Mouse (Mus musculus) limb, embryonic 14.5 days (tissue): Measurements from ENCODE around the gene Rela. TPM values are rescaled to one million over a fixed set of nuclear protein-coding genes. Genes with fewer than 3 reads are reported as not detected.
A peak's percentile ranks its signal among the peaks of the same experiment; 100 is the strongest.

Experiments used
- ATAC-seq: fragments of 200-750 bp; cut with Nextera tagmentation; 2 replicates; pipeline ENCODE4 v1.8.0; 2017; ENCODE audit warnings: low read depth, moderate number of reproducible peaks, moderate TSS enrichment; ENCODE audit not compliant: low FRiP score
- DNase-seq: peaks from one replicate; pipeline ENCODE4 v3.0.0-alpha.2; 2015; ENCODE audit warnings: low spot score
- H3K27ac ChIP-seq: fragments of 300-500 bp; sonication (generic); replicated peaks from 2 replicates; pipeline ENCODE4 v1.5.1; 2014; ENCODE audit warnings: low read depth, mild to moderate bottlenecking, low read length, moderate library complexity, mixed read lengths
- H3K27me3 ChIP-seq: fragments of 300-500 bp; sonication (generic); 2 replicates; pipeline ENCODE4 v1.6.1; 2014; ENCODE audit warnings: low read length, mixed read lengths; ENCODE audit not compliant: control insufficient read depth, insufficient read depth
- H3K36me3 ChIP-seq: fragments of 300-500 bp; sonication (generic); 2 replicates; pipeline ENCODE4 v1.6.1; 2014; ENCODE audit warnings: mild to moderate bottlenecking, low read length, moderate library complexity, mixed read lengths; ENCODE audit not compliant: control insufficient read depth, insufficient read depth
- H3K4me1 ChIP-seq: fragments of 300-500 bp; sonication (generic); 2 replicates; pipeline ENCODE4 v1.6.1; 2014; ENCODE audit warnings: antibody characterized with exemption, low read length, mixed read lengths; ENCODE audit not compliant: control insufficient read depth, insufficient read depth
- H3K4me2 ChIP-seq: fragments of 300-500 bp; sonication (generic); replicated peaks from 2 replicates; pipeline ENCODE4 v1.6.1; 2014; ENCODE audit warnings: low read depth, mild to moderate bottlenecking, low read length, moderate library complexity; ENCODE audit not compliant: severe bottlenecking
- H3K4me3 ChIP-seq: fragments of 300-500 bp; sonication (generic); replicated peaks from 2 replicates; pipeline ENCODE4 v1.5.1; 2014; ENCODE audit warnings: low read length
- H3K9ac ChIP-seq: fragments of 300-500 bp; sonication (generic); 2 replicates; pipeline ENCODE4 v1.6.1; 2014; ENCODE audit warnings: mild to moderate bottlenecking, low read depth, low read length, moderate library complexity; ENCODE audit not compliant: severe bottlenecking
- H3K9me3 ChIP-seq: fragments of 300-500 bp; sonication (generic); 2 replicates; pipeline ENCODE4 v1.6.1; 2016; ENCODE audit warnings: low read length; ENCODE audit not compliant: control insufficient read depth
- POLR2A ChIP-seq: fragments of 200-500 bp; IDR thresholded peaks from 2 replicates; pipeline ENCODE4 v1.8.0; 2012; ENCODE audit warnings: inconsistent platforms, mild to moderate bottlenecking, moderate library complexity, borderline replicate concordance; ENCODE audit not compliant: insufficient read depth, insufficient read length; ENCODE audit errors: extremely low read depth
- WGBS: fragments of 180-500 bp; shearing (Covaris S2); extraction: QIAGEN DNeasy Blood & Tissue Kit; methylation state at CpG from one replicate; pipeline ENCODE4 v1.1.7; 2014; 5-methylcytosine and 5-hydroxymethylcytosine counted together
- polyA plus RNA-seq, 2 experiments: library from polyadenylated mRNA; depleted of rRNA in 1 of 2; stranded (reverse) in 1 of 2; unstranded in 1 of 2; fragments of >200 nt; fragmentation: Nextera tagmentation in 1 of 2; extraction: Ambion mirVana in 1 of 2; gene quantifications; 2 replicates each; pipeline versions ENCODE4 v1.2.1 to v1.2.3; 2012 to 2014

The Rela gene
- polyA plus RNA-seq, 2 experiments: 54.8 to 59.8 TPM

DNA sequence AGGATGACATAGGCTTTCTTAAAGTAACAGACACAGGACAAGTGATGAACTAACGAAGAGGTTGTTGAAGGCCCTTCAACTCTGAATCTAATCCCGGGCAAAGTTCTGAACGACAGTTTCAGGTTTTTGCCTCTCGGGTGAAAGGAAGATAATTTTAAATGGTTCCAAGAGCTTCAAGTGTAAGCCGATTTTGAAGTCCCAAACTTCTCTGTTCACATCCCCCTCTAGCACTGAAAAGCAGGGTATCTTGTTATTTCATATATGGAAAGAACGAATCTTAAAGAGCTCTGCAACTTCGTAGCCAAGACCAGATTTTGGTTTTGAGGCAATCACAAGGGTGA lies 51.8 kb downstream of the Rela start:
- 3% methylated on average over 7 of the region's 7 CpGs for WGBS
- no peaks in the 10 kb centered on the region for H3K27me3 ChIP-seq
- no peak for TF ChIP-seq POLR2A
- peak overlapping the region; percentile 77 for H3K4me2 ChIP-seq
- no peaks in the 10 kb centered on the region for H3K9me3 ChIP-seq
- peak overlapping the region; percentile 88 for H3K4me3 ChIP-seq
- peaks cover 26% of the 10 kb centered on the region for H3K4me1 ChIP-seq
- H3K9ac ChIP-seq: peak overlapping the region; percentile 79
- peaks cover 60% of the 10 kb centered on the region for H3K36me3 ChIP-seq
- H3K27ac ChIP-seq: peak overlapping the region; percentile 91
- DNase-seq (no peak), ATAC-seq (no peak)

DNA sequence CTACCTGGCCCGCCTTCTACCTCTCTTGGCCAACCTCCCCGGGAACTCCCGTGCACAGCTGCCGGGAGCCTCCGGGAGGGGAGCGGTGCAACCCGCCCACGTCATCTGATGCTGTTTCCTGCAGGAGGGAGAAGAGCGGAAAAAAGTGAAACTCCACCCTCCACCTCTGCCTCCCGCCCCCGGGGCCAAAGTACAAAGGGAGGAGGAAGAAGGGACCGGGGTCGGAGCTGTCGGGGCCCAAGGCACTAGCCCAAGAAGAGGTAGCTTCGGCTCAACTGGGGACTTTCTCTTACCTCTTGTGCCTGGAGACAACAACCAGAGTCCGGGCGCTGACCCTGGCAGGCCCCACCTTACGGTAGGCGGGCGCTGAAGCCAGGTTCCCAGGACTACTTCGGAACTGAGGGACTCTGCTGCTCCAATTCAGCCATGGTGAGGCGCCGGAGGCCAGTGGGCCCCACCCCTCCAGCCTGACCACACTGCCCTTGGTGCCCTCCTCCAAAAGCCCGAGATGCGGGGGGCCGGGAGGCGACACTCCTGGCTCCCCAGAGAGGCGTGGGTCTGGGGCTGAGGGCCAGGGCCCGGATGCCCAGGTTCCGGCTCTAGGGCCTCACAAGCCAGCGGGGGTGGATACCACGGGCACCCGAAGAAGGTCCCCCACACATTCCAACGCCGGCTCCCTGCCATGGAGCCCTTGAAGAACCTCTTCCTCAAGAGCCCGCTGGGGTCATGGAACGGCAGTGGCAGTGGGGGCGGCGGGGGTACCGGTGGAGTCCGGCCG lies 52.5 kb downstream of the Rela start:
- H3K9me3 ChIP-seq: no peaks in the 10 kb centered on the region
- H3K36me3 ChIP-seq: peaks cover 59% of the 10 kb centered on the region
- H3K9ac ChIP-seq: peak overlapping the region; percentile 79
- DNase-seq (peak; percentile 89), ATAC-seq (peak; percentile 56)
- H3K27me3 ChIP-seq: no peaks in the 10 kb centered on the region
- peak overlapping the region; percentile 77 for H3K4me2 ChIP-seq
- peak overlapping the region; percentile 91 for H3K27ac ChIP-seq
- TF ChIP-seq POLR2A: 0 out of 2 replicates have a peak, but pooled peaks have one; percentile 18
- WGBS: 9% methylated on average over 39 of the region's 42 CpGs
- H3K4me3 ChIP-seq: peak overlapping the region; percentile 88
- H3K4me1 ChIP-seq: peaks cover 26% of the 10 kb centered on the region

DNA sequence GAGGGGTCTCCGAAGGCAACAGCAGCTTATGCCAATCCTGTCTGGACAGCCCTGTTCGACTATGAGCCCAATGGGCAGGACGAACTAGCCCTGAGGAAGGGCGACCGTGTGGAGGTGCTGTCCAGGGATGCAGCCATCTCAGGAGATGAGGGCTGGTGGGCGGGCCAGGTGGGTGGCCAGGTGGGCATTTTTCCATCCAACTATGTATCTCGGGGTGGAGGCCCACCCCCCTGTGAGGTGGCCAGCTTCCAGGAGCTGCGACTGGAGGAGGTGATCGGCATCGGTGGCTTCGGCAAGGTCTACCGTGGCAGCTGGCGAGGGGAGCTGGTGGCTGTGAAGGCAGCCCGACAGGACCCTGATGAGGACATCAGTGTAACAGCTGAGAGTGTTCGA lies 53.1 kb downstream of the Rela start:
- peaks cover 26% of the 10 kb centered on the region for H3K4me1 ChIP-seq
- TF ChIP-seq POLR2A: no peak
- peak overlapping the region; percentile 77 for H3K4me2 ChIP-seq
- H3K9me3 ChIP-seq: no peaks in the 10 kb centered on the region
- H3K27me3 ChIP-seq: no peaks in the 10 kb centered on the region
- ATAC-seq (no peak), DNase-seq (no peak)
- H3K4me3 ChIP-seq: peak overlapping the region; percentile 88
- H3K36me3 ChIP-seq: peaks cover 59% of the 10 kb centered on the region
- H3K9ac ChIP-seq: peak overlapping the region; percentile 79
- 68% methylated on average over 15 of the region's 15 CpGs for WGBS
- H3K27ac ChIP-seq: peak overlapping the region; percentile 91; the same call in 1 of the 2 replicates

DNA sequence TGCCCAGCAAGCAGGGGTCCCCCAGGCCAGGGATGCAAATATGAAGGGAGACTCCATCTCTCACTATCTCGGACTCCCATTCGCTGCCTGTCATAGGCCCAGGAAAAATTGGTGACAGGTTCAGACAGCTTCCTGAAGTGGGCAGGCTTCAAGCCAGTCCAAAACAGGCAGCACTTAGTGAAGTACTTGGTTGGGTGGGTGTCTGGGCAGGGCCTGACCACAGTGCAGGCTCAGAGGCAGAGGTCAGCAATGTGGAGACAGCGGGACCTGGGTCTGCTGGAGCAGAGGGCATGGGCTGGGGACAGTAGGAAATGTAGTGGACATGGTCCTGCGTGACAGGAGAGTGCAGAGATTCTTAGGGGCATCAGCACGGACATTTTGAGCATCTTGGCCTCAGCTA lies 54.3 kb downstream of the Rela start:
- DNase-seq (no peak), ATAC-seq (no peak)
- H3K4me3 ChIP-seq: peak overlapping the region; percentile 88
- peak overlapping the region; percentile 79 for H3K9ac ChIP-seq
- no peak for TF ChIP-seq POLR2A
- no peaks in the 10 kb centered on the region for H3K9me3 ChIP-seq
- H3K27me3 ChIP-seq: no peaks in the 10 kb centered on the region
- H3K36me3 ChIP-seq: peaks cover 59% of the 10 kb centered on the region
- peak overlapping the region; percentile 77 for H3K4me2 ChIP-seq
- H3K27ac ChIP-seq: peak overlapping the region; percentile 61
- H3K4me1 ChIP-seq: peaks cover 26% of the 10 kb centered on the region
- WGBS: 88% methylated on average over 5 of the region's 5 CpGs

DNA sequence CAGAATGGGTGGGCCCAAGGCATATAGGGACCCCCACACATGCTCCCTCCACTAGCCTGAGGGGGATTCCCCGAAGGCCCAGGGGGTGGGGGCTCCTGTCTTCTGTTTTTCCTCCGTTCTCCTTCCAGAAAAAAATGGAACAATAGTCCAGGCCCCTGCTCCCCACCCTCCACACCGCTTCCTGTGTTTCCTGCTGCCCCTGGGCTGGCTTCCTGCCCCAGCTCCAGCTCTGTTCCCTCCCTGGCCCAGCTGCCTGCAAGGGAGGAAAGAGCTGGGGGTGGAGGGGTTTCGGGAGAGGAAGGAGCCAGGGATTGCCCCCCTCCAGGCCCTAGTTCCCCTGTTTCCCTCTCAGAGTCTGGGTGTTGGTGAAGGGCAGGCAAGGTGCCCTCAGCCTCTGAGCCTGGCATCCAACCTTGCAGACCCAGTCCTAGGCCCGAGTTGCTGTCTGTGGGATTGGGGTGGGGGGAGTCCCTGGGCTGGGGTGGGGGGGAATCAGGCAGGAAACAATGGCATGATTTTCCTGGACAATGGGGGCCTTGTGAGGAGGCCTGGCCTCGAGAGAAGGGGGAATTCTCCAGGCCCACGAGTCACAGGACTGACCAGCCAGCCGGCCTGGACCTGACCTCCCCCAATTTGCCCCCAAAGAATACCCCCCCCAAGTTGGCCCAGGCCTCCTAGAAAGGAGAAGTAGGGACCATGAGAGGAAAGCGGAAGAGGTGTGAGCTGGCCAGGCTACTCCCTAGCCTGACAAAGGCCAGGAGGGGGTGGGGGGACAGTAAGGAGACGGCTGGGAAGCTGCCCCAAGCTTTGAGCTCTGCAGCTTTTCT lies 55.0 kb downstream of the Rela start:
- H3K4me2 ChIP-seq: peak overlapping the region; percentile 77
- H3K36me3 ChIP-seq: peaks cover 62% of the 10 kb centered on the region
- no peak for ATAC-seq
- TF ChIP-seq POLR2A: no peak
- peak overlapping the region; percentile 61 for H3K27ac ChIP-seq
- peaks cover 26% of the 10 kb centered on the region for H3K4me1 ChIP-seq
- WGBS: 64% methylated on average over 10 of the region's 10 CpGs
- H3K27me3 ChIP-seq: no peaks in the 10 kb centered on the region
- H3K9me3 ChIP-seq: no peaks in the 10 kb centered on the region
- peak overlapping the region; percentile 88 for H3K4me3 ChIP-seq
- H3K9ac ChIP-seq: peak overlapping the region; percentile 79
- DNase-seq: no peak
